Mouse (Mus musculus) cerebellum, adult 18-20 months (tissue): Measurements from ENCODE around the gene Tecr.

Experiments used
- DNase-seq, 2 experiments: peaks; one replicate each; pipeline ENCODE4 v3.0.0; 2021

Tecr gene

GRCm38 (mm10) chr8:83562669-83563068 is 45.1 kb downstream of the Tecr start:
- DNase-seq = no peak

GRCm38 (mm10) chr8:83535736-83536135 is 72.0 kb downstream of the Tecr start, which contains the start of gene Olfr370:
TSS of gene Olfr370 (plus strand) at chr8:83535780.
- no peak for DNase-seq

- no peak for DNase-seq
Observed at GRCm38 (mm10) chr8:83534802-83535201, 73.0 kb downstream of the Tecr start.
